Mouse (Mus musculus) liver, embryonic 14.5 days (tissue): Measurements from ENCODE around the gene Shld1. TPM values are rescaled to one million over a fixed set of nuclear protein-coding genes. Genes with fewer than 3 reads are reported as not detected.

Experiments
- ATAC-seq: fragments of 200-750 bp; cut with Nextera tagmentation; 2 replicates; pipeline ENCODE4 v1.8.0; 2017; ENCODE audit warnings: moderate number of reproducible peaks, mild to moderate bottlenecking, moderate library complexity; ENCODE audit not compliant: insufficient read depth
- DNase-seq, 3 experiments: peaks; one replicate each; pipeline ENCODE4 v3.0.0-alpha.2; 2012 to 2013; ENCODE audit warnings: low read depth in 3 of 3, low spot score in 3 of 3
- H3K27ac ChIP-seq: fragments of 300-500 bp; sonication (generic); 2 replicates; pipeline ENCODE4 v1.5.1; 2014; ENCODE audit warnings: moderate library complexity, mild to moderate bottlenecking, control low read depth, inconsistent platforms
- H3K27me3 ChIP-seq: fragments of 300-500 bp; sonication (generic); 2 replicates; pipeline ENCODE4 v1.6.1; 2014; ENCODE audit warnings: mild to moderate bottlenecking, low read length, moderate library complexity; ENCODE audit not compliant: control insufficient read depth, insufficient read depth
- H3K36me3 ChIP-seq: fragments of 300-500 bp; sonication (generic); replicated peaks from 2 replicates; pipeline ENCODE4 v1.6.1; 2014; ENCODE audit warnings: low read depth; ENCODE audit not compliant: control insufficient read depth, insufficient read depth
- H3K4me1 ChIP-seq, 2 experiments: fragments of 200-500 bp in 1 of 2; fragments of 300-500 bp in 1 of 2; sonication (generic) in 1 of 2; replicated peaks; 2 replicates each; pipeline ENCODE4 v1.6.1; 2012 to 2014; ENCODE audit warnings: antibody characterized with exemption in 1 of 2, inconsistent platforms in 1 of 2, low read length in 1 of 2; ENCODE audit not compliant: control insufficient read depth in 2 of 2, insufficient read depth in 2 of 2
- H3K4me2 ChIP-seq: fragments of 300-500 bp; sonication (generic); 2 replicates; pipeline ENCODE4 v1.6.1; 2014; ENCODE audit warnings: low read depth, mild to moderate bottlenecking, control low read depth, moderate library complexity
- H3K4me3 ChIP-seq, 2 experiments: fragments of 200-500 bp in 1 of 2; fragments of 300-500 bp in 1 of 2; sonication (generic) in 1 of 2; 2 replicates each; pipeline ENCODE4 v1.5.1; 2012 to 2014; ENCODE audit warnings: low read depth in 2 of 2, low read length in 2 of 2, mild to moderate bottlenecking in 2 of 2, control low read depth in 1 of 2, inconsistent platforms in 1 of 2, moderate library complexity in 1 of 2; ENCODE audit not compliant: insufficient read depth in 1 of 2
- H3K9ac ChIP-seq: fragments of 300-500 bp; sonication (generic); replicated peaks from 2 replicates; pipeline ENCODE4 v1.6.1; 2014; ENCODE audit warnings: mild to moderate bottlenecking, control low read depth, moderate library complexity
- H3K9me3 ChIP-seq: fragments of 300-500 bp; sonication (generic); 2 replicates; pipeline ENCODE4 v1.6.1; 2016; ENCODE audit warnings: low read length, mixed read lengths; ENCODE audit not compliant: control insufficient read depth
- CTCF ChIP-seq: IDR thresholded peaks from 2 replicates; pipeline ENCODE4 v1.5.1; 2016; ENCODE audit warnings: antibody characterized with exemption, low read depth, control low read depth
- EP300 ChIP-seq: IDR thresholded peaks from 2 replicates; pipeline ENCODE4 v1.6.1; 2016; ENCODE audit warnings: antibody characterized with exemption, low read depth
- WGBS: fragments of 180-500 bp; shearing (Covaris S2); extraction: QIAGEN DNeasy Blood & Tissue Kit; methylation state at CpG from one replicate; pipeline ENCODE4 v1.1.7; 2014; ENCODE audit not compliant: insufficient replicate concordance; 5-methylcytosine and 5-hydroxymethylcytosine counted together
- polyA plus RNA-seq, 2 experiments: library from polyadenylated mRNA; depleted of rRNA in 1 of 2; stranded (reverse) in 1 of 2; unstranded in 1 of 2; fragments of >200 nt; fragmentation: Nextera tagmentation in 1 of 2; extraction: Ambion mirVana in 1 of 2; gene quantifications; 2 replicates each; pipeline versions ENCODE4 v1.2.1 to v1.2.3; 2012 to 2014

The Shld1 gene
- polyA plus RNA-seq, 2 experiments, result 6.3 to 10.1 TPM

DNA sequence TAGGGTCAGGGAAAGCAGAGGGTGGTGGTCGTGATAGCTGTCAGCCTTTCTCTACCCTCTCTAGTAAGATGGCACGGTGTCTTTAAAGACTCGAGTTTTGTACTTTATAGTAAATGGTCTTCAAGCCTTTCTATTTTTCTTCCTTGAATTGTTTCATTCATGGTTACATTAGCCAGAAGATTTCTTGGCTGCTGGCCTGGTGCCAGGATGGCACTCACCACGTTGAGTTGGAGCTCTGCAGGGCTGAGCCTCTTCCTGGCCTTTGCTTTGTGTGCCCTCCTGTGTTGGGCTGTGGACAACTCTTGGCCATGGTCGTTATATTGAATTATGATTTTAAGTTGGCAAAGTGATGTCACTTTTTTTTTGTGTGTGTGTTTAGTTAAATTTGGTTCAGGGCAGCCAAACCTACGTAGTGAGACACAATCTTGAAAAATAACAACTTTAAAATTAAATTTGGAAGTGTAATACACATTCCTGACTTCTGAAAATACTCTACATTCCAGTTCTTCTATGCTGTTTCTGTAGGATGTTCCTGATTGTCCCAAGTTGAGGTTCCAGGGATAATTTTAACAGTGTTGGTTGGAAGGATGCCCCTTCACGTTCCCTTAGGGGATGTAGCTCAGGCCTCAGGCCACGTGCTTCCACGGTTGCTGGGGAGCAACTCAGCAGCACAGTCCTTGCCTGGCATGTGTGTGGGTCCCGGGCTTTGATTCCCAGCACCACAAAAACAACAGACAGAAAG is 18.7 kb downstream of the Shld1 start:
- no peak overlapping the region for H3K9ac ChIP-seq
- H3K36me3 ChIP-seq, result no peaks in the 10 kb centered on the region
- no peak overlapping the region for H3K27ac ChIP-seq
- H3K27me3 ChIP-seq, result no peaks in the 10 kb centered on the region
- H3K4me1 ChIP-seq, result peaks cover 0 to 2% of the 10 kb centered on the region in 2 experiments; a peak in 1 of 4 replicates
- no peak overlapping the region for H3K4me3 ChIP-seq
- no peak overlapping the region for H3K4me2 ChIP-seq
- no peak for TF ChIP-seq EP300
- 64% methylated on average over 10 of the region's 10 CpGs for WGBS
- no peaks in the 10 kb centered on the region for H3K9me3 ChIP-seq
- ATAC-seq (no peak), DNase-seq (no peak)

DNA sequence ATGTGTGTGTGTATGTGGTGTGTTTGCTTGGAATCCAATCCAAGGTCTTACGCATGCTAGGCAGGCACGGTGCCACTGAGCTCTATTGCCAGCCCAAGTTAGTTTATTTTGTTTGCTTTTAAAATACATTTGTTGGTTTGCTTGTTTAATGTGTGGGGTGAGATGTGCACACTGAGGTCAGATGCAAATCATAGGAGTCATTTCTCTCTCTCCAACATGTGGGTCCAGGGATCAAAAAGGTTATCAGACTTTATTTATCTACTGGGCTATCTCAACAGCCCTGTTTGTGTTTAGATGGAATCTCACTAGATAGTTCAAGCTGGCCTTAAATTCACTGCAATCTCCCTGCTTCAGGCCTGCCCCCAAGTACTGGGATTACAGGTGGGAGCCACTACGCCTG is 19.6 kb downstream of the Shld1 start:
- H3K4me3 ChIP-seq, result no peak overlapping the region
- DNase-seq (no peak), ATAC-seq (no peak)
- no peaks in the 10 kb centered on the region for H3K36me3 ChIP-seq
- H3K9me3 ChIP-seq, result no peaks in the 10 kb centered on the region
- TF ChIP-seq EP300 (no peak), CTCF (no peak)
- H3K4me2 ChIP-seq, result no peak overlapping the region
- H3K27me3 ChIP-seq, result no peaks in the 10 kb centered on the region
- H3K27ac ChIP-seq, result no peak overlapping the region
- H3K4me1 ChIP-seq, result peaks cover 0 to 2% of the 10 kb centered on the region in 2 experiments; a peak in 1 of 4 replicates
- H3K9ac ChIP-seq, result no peak overlapping the region
- WGBS, result 59% methylated on average over 3 of the region's 3 CpGs

DNA sequence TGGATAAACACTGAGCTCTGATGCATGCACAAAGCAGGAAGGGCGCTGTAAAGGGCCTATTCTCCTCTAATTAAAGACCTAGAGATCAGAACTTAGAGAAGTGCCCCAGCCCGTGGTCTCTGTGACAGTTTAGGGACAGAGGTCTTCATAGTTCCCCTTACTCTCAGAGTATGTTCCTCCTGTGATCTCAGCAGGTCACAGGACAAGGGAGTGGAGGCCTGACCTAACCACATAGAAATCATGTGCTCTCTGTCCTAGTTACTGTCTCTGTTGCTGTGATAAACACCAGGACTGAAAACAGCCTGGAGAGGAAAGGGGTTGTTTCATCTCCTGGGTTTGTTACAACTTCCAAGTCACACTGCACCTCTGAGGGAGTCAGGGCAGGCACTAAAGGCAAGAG is 23.8 kb downstream of the Shld1 start:
- no peak overlapping the region for H3K27ac ChIP-seq
- DNase-seq, result no peak
- H3K4me2 ChIP-seq, result no peak overlapping the region
- no peak overlapping the region for H3K9ac ChIP-seq
- peaks cover 0 to 2% of the 10 kb centered on the region in 2 experiments; a peak in 1 of 4 replicates for H3K4me1 ChIP-seq
- TF ChIP-seq EP300 (no peak), CTCF (no peak)
- WGBS, result 46% methylated on average over 2 of the region's 2 CpGs
- H3K36me3 ChIP-seq, result no peaks in the 10 kb centered on the region
- no peak for ATAC-seq
- no peak overlapping the region for H3K4me3 ChIP-seq
- no peaks in the 10 kb centered on the region for H3K27me3 ChIP-seq
- no peaks in the 10 kb centered on the region for H3K9me3 ChIP-seq

DNA sequence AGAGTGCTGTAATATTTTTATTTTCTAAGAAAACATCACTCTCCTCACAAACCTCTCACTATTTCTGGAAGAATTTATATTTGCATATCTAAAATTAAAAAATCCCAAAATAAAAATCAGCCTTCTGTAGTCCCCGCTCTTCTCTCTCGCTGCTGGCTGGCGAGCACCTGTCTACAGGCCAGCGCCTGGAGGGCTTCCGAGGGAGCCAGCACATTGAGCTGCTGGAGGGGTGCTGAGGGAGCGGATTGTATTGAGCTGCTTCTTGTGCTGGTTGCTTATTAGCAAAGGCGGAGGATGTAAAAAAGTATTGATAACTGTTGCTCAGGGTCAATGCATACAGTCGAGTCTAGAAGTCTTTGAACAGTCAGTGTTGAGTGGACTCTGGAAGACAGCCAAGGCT is 25.3 kb downstream of the Shld1 start:
- Histone ChIP-seq H3K27ac (no peak overlapping the region), H3K4me3 (no peak overlapping the region), H3K27me3 (no peaks in the 10 kb centered on the region), H3K4me2 (no peak overlapping the region), H3K9ac (no peak overlapping the region), H3K4me1 (no peaks in the 10 kb centered on the region), H3K9me3 (no peaks in the 10 kb centered on the region), H3K36me3 (no peaks in the 10 kb centered on the region)
- ATAC-seq, result no peak
- DNase-seq, result no peak
- TF ChIP-seq EP300 (no peak), CTCF (no peak)
- WGBS, result 75% methylated on average over 8 of the region's 8 CpGs

DNA sequence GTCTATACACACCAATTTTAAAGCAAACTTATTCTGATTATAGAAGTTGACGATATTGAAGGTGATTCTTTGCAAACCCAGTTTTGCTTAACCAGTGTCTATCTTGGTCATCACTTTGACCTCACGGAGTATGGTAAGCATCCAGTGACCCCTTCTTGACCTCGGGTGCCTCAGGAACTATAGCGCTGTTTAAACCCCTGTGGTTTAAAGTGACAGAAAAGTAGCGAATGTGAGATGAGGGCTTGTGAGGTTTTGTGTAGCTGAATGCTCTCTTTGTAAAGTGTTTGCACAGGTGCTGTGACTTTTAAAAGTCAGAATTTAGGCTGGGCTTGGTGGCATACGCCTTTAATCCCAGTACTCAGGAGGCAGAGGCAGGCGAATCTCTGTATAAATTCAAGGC is 27.8 kb downstream of the Shld1 start:
- H3K36me3 ChIP-seq, result no peaks in the 10 kb centered on the region
- H3K27ac ChIP-seq, result no peak overlapping the region
- no peaks in the 10 kb centered on the region for H3K9me3 ChIP-seq
- TF ChIP-seq EP300 (no peak), CTCF (no peak)
- no peaks in the 10 kb centered on the region for H3K4me1 ChIP-seq
- H3K4me2 ChIP-seq, result no peak overlapping the region
- WGBS, result 71% methylated on average over 7 of the region's 7 CpGs
- ATAC-seq (no peak), DNase-seq (no peak)
- H3K27me3 ChIP-seq, result no peaks in the 10 kb centered on the region
- no peak overlapping the region for H3K4me3 ChIP-seq
- no peak overlapping the region for H3K9ac ChIP-seq
